Mouse (Mus musculus): Measurements from ENCODE around the gene Rpl26. TPM values are rescaled to one million over a fixed set of nuclear protein-coding genes. Genes with fewer than 3 reads are reported as not detected.

Gene Rpl26
- total RNA-seq, 2 experiments from 2014 or later, result 627 to 764 TPM

DNA sequence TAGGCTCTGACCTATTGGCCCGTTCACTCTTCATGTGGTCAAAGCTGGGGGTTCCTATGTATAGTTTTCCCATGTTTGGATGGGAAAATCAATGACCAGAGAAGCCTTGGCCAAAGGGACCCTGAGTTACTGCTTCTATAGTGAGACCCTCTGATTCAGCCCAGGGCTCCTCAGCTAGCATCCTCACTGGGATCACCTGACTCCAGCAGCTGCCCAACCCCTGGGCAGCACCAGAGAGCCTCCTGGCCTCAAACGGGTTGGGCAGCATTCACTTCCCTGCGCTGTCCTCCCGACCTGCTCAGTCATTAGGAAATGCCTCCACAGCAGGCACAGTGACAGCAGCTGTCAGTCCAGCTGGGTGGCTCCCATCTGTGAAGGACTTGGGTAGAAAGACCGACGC, 13.1 kb upstream of the Rpl26 start, which contains the start of gene Rnf222:
Rnf222 (plus strand) TSS at position 301 of the 400 bp plus-strand sequence.
- no peak for DNase-seq (ENCODE audit: extremely low spot score in 1 of 2, low spot score in 1 of 2)

DNA sequence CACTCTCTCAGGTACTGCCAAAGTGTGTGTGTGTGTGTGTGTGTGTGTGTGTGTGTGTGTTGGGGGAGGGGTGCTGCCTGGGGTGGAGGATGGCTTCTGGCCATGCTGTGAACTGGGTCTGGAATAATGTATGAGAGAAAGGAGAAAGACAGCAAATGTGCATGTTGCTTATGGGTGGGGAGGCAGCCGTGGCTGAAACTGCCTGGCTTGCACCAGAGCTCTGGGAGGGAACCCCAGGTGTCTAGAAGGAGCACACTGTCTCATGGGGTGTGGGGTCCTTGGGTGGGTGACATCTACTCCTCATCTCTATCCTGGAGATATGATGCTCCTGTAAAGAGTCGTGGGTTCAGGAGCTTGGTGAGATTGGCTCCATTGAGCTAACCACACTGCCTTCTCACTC, 12.7 kb upstream of the Rpl26 start:
- no peak for DNase-seq (ENCODE audit: extremely low spot score in 1 of 2, low spot score in 1 of 2)

DNA sequence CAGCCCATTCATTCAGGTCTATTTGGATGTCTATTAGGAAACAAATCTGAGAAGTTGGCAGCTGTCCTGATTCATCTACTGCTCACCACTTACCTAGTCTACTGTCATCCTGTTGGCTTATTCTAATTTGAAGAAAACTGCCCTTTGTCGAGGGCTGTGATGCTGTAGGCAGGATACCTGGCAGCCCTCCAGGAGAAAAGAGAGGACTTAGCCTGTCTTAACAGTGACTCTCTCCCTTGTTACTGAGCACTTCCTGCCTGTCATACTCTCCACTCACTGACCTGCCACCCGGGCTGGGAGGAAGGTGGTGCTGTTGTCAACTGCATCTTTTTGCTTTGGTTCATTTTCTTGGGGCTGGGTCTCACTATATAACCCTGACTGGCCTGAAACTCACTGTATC, 10.8 kb upstream of the Rpl26 start:
- peak in 1 of 2 experiments; percentile 10 for DNase-seq (ENCODE audit: extremely low spot score in 1 of 2, low spot score in 1 of 2)

DNA sequence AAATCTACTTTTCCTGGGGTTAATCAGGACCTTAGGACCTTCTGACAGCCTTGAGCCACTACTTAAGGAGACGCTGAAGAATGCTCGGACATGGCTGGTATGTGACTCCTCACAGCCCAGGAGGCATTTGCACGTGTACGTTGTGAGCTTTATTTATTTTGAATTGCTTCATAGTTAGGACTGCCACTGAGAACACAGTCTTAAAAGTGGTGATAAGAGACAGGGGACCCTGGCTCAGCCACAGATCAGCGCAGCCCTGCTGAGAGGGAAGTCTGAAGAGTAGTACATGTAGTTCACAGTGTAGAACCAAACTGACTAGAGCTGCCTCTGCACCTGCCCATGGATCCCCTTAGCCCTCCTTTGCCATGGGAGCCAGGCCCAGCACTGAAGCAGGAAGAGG, 9.6 kb upstream of the Rpl26 start:
- no peak for DNase-seq (ENCODE audit: extremely low spot score in 1 of 2, low spot score in 1 of 2)

DNA sequence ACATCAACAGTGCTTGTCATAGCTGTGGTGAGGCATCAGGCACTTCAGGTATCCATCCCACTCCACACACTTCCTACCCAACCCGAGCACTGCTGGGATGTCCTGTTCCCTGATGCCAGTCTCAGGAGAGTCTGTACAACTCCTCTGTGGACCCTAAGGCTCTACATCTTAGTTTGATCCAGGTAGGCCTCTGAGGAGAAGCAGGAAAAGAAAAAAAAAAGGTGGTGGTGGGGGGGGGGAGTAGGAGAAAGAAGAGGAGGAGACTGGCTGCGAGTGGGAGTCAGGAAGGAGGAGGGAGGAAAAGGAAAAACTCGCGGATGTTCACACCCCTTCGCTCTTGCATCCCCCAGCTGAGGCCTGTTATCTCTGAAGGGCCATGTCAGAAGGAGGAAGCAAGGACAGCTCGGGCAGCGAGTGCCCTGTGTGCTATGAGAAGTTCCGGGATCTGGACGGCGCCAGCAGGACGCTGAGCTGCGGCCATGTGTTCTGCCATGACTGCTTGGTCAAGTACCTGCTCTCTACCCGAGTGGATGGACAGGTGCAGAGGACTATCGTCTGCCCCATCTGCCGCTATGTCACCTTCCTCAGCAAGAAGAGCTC, 9.1 kb upstream of the Rpl26 start:
- DNase-seq (ENCODE audit: extremely low spot score in 1 of 2, low spot score in 1 of 2), result no peak

DNA sequence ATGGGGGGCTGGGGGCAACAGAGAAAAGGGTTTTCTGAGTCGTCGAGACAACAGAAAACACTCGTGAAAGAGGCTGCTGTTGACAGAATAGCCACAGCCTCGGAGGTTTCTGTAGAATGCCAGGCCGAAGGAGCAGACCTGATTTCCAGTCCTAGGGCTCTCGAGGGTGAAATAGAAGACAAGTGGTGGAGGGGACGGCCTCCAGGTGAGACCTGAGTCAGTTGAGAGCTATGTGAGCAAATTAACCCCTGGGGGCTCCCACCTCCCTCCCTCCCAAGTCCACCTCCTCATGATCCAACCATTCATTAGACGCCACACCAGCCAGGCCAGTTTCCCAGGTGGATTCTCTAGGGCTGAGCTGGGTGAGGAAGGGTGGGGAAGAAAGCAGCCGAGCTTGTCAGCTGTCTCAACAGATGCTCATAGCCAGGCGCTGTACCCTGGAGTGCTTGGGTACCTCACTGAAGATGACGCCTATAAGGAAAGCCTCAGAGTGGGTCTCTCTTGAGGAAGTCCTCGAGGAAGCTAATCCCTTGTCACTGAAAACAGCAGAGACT, 7.4 kb upstream of the Rpl26 start:
- no peak for DNase-seq (ENCODE audit: extremely low spot score in 1 of 2, low spot score in 1 of 2)

DNA sequence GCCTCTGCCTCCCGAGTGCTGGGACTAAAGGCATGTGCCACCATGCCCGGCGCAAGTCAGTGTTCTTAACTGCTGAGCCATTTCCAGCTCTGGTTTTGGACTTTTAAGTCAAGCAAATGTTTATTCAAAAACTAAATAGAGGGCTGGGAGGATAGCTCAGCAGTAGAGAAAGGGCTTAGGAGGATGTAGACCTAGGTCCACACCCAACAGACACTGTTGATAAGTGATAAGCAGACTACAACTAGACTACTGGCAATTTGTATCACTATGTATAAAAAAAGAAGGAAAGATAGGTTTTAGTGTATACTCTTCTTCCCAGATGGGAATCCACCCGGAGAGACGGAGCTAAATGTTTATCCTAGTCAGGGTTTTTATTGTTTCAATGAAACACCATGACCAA, 5.1 kb upstream of the Rpl26 start:
- no peak for DNase-seq (ENCODE audit: extremely low spot score in 1 of 2, low spot score in 1 of 2)

DNA sequence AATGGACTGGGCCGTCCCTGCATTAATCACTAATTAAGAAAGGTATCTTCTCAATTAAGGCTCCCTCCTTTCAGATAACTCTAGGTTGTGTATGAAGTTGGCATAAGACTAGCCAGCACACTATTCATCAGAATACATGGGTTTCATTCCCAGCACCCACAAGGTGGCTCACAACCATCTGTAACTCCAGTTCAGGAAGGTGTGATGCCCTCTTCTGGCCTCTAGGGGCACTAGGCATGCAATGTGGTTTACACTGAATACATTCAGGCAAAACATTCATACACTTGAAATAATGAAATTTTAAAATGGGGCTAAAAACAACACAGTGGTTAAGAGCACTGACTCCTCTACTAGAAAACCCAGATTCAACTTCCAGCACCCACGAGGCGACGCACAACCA, 4.3 kb upstream of the Rpl26 start:
- no peak for DNase-seq (ENCODE audit: extremely low spot score in 1 of 2, low spot score in 1 of 2)

DNA sequence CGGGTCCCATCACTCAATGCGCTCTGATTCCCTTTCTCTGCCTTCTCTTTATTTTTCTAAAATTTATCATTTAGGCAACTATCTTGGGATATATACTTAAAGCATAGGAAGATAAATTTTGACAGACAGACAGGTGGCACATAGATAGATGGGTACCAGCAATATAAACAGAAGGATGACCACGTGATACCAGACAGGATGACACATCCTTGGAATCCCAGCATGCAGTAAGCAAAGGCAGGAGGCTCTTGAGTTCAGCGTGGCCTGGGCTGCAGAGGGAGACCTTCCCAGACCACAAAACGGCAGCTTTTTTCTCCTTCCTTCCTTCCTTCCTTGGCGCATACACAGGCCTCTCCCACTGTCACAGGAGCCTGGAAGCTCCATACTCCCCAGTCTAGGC, 3.5 kb upstream of the Rpl26 start:
- no peak for DNase-seq (ENCODE audit: extremely low spot score in 1 of 2, low spot score in 1 of 2)

DNA sequence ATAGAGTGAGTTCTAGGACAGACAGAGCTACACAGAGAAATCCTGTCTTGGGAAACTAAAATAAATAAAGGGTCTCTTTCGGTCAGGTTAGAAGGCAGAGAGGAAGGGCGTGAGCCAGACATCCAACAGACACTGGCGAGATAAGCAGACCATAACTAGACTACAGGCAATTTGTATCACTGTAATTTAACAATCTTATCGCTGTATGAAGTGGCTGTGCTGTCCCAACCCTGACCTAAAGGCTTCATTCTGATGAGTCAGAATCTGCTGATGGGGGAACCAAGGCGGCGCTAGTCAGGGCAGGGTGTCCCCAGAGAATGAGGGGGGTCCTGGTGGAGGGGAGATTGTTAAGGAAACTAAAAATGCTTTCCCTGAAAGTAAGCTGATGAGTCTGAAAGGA, 2.6 kb upstream of the Rpl26 start:
- no peak for DNase-seq (ENCODE audit: extremely low spot score in 1 of 2, low spot score in 1 of 2)

DNA sequence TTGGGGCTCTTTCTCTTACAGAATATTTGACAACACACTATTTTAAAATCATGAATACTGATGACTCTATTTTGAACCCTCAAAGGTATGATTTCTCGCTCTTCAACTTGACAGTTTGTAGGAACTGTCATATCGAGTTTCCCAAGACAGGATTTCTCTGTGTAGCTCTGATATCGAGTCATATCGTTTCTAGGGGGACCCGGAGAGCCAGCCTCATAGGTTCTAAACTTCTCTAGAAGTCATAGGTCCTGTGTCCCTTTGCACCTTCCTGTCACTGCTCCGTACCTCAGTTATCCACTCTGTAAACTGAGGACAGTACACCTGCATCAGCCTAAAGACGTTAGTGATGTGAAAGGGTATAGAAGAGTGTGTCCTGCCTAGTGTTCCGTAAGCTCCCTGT, 1.6 kb upstream of the Rpl26 start:
- no peak for DNase-seq (ENCODE audit: extremely low spot score in 1 of 2, low spot score in 1 of 2)

DNA sequence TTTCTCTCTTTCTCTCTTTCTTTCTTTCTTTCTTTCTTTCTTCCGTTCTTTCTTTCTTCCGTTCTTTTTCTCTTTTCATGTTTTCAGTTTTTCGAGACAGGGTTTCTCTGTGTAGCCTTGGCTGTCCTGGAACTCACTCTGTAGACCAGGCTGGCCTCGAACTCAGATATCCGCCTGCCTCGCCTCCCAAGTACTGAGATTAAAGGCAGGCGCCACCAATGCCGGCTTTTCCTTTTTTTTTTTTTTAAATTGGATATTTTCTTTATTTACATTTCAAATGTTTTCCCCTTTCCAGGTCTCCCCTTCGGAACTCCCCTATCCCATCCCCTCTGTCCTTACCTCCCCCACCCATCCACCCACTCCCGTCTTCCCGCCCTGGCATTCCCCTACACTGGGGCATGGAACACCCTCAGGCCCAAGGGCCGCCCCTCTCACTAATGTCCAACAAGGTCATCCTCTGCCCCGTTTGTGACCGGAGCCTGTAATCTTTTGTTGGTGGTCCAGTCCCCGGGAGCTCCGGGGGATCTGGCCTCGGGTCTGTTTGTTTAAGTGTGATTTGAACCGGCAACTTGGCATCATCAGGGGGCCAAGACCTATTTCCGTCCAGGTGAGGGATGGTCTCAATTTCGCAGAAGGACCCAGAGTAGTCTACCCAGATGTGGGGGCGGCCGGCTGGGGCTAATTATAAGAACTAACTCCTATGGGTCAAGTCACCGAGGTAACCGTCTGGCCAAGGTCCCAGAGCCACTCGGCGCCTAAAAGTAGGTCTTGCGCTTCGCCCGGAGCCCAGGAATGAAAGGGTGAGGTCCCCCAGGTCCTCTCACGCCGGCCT, 648 bp upstream of the Rpl26 start:
- DNase-seq (ENCODE audit: extremely low spot score in 1 of 2, low spot score in 1 of 2), result peak; percentile 5 to 17

DNA sequence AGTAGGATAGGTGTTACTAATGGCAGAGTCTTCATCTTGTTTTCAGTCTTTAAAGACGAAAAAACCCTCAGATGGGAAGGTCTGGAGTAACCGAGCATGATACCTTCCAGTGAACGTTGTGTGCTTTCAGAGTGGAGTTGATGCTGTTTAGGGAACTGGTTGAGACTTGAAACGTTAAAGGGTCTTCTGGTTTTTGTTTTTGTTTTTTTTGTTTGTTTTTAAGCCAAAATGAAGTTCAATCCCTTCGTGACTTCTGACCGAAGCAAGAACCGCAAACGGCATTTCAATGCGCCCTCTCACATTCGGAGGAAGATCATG, 623 bp downstream of the Rpl26 start:
- no peak for DNase-seq (ENCODE audit: extremely low spot score in 1 of 2, low spot score in 1 of 2)

DNA sequence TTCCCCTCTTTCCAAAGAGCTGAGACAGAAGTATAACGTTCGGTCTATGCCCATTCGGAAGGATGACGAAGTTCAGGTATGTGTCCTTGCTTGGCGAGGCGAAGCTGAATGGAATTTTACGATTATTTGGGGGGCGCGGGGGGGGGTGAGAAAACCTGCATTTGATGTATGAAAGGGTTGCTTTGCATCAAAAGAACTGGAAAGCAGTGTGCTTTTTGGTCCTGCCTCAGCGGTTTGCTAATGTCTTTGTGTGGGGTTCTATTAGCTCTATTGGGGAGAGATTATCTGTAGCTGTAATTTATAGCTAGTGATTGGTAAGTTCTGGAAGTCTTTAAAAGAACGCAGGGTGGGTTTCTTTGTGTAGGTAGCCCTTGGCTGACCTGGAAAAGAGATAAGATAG, 984 bp downstream of the Rpl26 start:
- no peak for DNase-seq (ENCODE audit: extremely low spot score in 1 of 2, low spot score in 1 of 2)

DNA sequence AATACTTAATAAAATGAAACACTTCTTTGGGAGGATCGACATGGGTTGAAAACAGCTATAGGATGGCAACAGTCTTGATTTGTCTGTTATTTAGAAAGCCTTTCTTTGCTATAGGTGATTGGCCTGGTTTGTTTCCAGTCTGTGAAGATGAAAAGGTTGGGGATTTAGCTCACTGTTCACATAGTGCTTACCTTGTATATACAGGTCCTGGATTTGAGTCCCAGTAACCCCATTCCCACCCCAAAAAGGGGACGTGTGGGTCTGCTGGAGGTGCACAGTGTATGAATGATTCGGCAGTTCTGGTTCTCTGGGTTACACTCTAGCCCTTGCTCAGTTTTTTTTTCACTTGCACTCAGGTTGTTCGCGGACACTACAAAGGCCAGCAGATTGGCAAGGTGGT, 1.4 kb downstream of the Rpl26 start:
- no peak for DNase-seq (ENCODE audit: extremely low spot score in 1 of 2, low spot score in 1 of 2)

DNA sequence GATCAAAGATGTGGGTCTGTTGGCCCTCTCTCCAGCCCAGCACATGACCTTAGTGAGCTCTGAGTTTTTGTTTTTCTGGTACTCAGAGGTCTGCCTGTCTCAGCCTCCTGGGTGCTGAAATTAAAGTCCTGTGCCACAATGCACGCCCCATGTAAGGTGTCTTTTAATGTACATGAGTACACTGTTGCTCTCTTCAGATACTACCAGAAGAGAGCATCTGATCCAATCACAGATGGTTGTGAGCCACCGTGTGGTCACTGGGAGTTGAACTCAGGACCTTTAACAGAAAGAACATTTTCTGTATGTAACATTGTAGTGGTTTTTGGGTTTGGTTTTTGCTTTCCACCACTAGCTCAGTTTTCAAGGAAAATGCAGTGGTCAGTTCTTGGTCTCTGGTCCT, 2.4 kb downstream of the Rpl26 start:
- DNase-seq (ENCODE audit: extremely low spot score in 1 of 2, low spot score in 1 of 2), result no peak

DNA sequence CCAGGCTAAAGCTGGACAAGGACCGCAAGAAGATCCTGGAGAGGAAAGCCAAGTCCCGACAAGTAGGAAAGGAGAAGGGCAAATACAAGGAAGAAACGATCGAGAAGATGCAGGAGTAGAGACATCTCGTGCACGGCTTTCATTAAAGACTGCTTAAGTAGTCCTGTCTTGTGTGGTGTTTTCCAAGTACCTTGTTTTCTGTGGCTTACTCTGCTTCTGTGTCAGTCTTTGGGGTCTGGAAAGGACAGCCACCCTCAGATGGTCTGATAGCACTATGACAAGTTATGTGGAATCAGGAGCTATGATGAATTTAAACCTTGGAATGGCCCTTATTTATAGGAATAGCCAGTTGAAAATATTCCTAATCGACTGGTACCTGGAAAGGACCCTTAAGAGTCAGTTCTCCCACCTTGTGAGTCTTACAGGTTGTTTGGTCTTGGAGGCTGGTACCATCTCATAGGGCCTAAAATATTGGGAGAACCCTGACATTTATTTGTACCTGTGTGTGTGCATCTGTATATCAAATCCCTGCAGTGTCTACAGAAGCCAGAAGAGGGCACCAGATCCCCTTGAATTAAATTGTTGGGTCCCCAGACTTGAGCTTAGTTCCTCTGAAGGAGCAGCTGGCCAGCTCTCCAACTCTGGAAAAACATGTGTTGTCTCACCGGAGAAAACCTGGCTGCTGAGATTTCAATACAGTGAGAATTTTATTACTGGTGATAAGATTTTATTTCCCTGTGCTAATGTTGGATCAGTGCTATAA, 3.2 kb downstream of the Rpl26 start:
- DNase-seq (ENCODE audit: extremely low spot score in 1 of 2, low spot score in 1 of 2), result peak; percentile 52 to 81

DNA sequence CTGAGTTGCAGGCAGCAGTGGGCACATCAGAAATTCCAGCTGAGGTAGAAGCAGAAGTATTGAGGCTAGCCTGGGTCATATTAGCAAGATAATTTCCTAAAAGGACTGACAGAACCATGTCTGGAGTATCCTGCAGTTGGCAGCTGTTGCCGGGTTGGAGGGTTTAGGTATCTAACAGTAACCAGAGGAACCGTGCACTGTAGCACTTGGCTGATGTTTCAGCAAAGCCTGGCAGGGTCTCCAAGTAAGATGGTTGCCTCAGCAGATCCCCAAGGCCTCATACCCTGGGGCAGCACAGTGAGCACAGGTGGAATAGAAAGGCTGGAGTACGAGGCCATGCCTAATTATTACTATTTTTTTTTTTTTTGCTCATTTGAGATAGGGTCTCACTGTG, 3.8 kb downstream of the Rpl26 start:
- no peak for DNase-seq (ENCODE audit: extremely low spot score in 1 of 2, low spot score in 1 of 2)

DNA sequence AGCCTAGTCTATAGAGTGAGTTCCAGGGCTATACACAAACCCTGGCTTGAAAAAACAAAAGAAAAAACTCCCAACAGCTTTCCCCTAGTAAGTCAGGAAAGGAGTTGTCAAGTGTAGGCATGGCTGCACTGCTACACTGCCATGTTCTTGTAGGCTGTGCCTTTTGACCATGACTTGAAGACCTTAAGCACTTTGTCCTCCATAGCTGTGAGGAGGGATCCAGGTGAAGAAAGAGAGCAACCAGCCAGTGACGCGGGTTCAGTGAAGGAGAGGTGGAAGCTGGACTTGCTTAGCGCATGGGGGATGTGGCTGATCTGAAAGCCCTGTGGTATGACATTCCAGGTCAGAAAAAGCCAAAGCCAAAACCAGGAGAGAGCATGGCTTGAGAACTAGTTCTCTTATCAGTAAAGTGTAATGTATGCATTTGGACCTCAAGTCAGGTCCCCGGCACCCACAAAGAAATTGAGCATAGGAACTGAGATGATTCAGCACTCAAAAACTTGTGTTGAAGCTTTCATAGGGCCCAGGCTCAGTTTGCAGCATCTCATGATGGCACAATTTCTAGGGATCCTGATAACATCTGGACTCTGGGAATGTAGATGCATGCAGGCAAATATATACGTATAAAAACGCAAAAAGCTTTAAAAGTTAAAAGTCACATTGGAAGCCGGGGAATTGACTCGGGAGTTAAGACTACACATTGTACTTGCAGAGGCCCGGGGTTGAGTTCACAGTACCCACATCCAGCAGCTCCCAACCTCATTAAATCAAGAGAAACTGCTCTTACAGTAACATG, 4.5 kb downstream of the Rpl26 start:
- DNase-seq (ENCODE audit: extremely low spot score in 1 of 2, low spot score in 1 of 2), result no peak

DNA sequence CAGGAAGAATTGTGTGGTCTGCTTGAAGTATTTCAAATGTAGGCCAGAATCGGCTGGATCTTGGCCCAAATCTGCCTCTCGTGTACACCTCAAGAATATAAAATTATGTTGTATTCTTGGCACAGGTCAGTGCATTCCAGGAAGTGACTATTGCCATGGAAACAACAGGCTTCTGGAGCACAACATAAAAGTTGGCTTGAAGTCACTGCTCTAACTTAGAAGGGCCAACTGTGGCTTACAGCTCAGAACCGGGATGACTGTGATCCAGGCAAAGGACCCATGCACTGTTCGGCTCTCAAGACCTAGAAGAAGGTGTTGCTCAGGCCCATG, 5.0 kb downstream of the Rpl26 start:
- DNase-seq (ENCODE audit: extremely low spot score in 1 of 2, low spot score in 1 of 2), result no peak

DNA sequence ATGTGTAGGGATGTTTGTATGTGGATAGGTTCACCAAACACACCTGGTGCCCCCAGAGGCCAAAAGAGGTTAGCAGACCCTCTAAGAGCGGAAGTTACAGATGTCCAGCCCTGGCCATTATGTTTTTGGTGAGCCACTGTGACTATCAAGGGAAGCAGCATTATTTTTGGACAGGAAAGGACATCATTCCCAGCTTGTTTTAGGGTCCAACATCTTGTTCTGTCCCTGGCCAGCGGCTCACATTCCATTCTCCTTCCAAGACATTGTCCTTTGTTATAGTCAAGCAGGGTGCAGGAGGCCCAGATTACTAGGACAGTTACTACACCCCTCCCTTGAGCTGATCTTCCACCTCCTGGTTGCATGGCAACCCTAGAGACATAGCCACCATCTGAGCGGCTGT, 5.9 kb downstream of the Rpl26 start:
- no peak for DNase-seq (ENCODE audit: extremely low spot score in 1 of 2, low spot score in 1 of 2)
